Mouse (Mus musculus): ENCODE data around the gene Tfdp2.
"Not testable (repeated sequence)": the region's sequence is repeated elsewhere in the genome, so short reads cannot be mapped to it uniquely, and the experiment has no call there.

Gene Tfdp2

DNA sequence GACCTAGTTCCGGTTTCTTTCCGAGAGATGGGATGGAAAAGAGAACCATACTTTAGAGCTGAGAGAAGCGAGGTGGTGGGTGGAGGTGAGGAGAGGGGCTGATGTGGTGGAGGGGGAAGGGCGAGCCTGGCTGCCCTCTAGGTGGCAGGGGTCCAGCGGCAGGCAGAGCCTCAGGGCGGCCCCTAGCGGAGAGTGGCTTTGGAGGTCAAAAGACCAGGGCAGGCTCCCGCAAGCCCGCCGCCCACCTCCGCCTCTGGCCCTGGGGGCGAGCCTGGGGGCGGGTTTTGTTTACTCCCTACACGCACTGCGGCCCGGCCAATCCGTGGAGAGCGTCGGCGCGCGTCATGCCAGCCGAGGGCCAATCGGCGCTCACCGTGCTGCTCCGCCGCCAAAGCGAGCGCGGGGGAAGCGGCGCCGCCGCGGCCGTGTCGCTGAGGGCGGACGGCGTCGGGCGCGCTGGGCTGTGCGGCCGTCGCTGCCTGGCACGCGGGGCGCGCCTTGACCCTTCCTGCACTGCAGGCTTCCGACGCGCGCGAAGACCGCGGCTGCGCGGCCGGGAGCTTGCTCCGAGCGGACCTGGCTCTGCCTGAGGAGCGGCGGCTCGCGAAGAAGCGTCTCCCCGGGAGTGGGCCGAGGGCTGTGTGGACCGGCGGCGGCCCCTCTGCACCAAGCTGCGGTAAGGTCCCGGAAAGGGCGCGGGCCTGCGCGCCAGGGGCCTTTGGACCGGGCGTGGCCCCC, at the start of gene Tfdp2:
Gene Tfdp2 (plus strand): TSS at position 391 of the 738 bp plus-strand sequence.
- peak; percentile 76 for DNase-seq (ENCODE audit: low spot score)

DNA sequence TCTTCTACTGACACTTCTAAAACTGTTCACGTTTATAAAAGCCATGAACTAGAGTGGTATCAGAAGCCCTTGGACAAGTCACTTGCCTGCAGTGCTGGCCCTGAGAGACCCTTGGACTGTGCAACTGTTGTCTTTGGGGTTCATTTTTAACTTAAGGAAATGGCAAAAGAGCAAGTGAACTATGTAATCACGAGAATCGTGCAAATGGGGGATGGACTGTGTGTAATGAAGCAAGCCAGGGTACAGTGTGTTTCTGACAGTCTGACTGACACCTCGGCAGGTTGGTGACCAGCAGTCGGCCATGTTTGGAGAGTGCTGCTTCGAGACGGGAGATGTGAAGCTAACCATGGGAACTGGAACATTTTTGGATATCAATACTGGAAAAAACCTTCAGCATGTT, 43.3 kb upstream of the Tfdp2 start:
- no peak for DNase-seq (ENCODE audit: low spot score)

DNA sequence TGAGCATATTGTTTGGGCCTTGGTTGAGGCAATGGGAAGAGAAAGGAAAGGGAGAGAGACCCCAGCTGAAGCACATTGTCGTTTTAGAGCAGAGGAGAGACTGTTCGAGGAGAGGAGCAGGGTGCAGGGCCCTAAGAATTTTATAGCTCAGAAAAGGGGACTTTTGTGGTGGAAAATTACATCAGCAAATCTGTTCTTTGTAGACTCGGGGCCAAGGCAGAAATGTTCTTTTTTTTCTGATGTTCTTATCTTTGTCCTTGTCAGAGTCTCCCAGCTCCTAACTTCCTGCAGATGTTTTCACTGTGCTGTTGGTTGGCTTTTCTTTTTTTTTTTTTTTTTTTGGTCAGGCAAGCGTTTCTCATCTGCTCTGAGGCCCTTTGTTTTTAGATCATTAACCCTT, 37.6 kb upstream of the Tfdp2 start:
- DNase-seq (ENCODE audit: low spot score) = no peak

DNA sequence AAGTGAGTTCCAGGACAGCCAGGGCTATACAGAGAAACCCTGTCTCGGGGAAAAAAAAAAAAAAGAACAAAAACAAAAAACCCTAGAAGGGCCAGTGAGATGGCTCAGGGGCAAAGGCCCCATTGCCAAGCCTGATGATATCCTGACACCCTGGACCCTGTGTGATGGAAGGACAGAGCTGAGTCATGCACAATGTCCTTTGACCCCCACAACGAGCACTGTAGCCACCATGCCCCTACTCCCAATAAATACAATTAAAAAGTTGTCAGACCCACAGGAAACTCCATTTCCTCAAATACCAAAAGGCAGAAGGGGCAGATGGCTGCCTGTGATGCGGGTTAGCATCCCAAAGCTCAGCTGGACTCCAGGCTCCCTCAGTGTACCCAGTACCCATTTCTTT, 37.0 kb upstream of the Tfdp2 start:
- DNase-seq (ENCODE audit: low spot score) = no peak

DNA sequence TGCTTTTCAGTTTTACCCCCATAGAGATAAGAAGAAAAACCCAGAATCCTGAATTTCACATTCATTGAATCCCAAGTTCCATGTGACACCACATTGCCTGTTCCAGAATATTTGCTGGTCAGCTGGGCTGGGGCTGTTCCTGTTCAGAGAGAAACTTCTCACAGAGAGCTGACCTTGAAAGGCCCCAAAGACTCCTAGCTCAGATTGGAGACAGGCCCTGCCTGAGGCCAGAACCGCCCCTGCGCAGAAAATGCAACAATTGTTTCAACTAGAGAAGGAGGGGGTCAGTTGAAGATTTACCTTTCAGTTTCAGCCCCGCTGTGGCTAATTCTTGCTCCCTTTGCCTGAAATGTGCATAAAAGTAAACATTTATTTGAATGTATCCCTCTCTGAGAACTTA, 35.3 kb upstream of the Tfdp2 start:
- DNase-seq (ENCODE audit: low spot score) = no peak

DNA sequence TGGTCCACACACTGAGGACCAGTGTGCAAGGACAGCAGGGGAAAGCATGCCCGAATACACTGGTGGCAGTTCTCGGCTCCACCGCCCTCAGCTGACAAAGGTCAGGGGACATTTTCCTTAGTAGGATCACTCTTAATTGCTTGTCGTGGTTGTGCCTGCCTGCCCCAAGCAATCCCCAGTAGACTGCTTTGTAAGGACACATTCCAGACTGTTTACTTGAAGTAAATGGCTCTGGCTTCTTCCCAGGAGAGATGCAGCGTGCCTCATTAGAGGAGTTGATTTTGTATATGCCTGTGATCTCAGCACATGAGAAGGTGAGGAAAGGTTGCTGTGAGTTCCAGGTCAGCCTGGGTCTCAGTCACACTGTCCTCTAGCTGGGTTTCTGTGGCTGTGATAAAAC, 33.7 kb upstream of the Tfdp2 start:
- no peak for DNase-seq (ENCODE audit: low spot score)

DNA sequence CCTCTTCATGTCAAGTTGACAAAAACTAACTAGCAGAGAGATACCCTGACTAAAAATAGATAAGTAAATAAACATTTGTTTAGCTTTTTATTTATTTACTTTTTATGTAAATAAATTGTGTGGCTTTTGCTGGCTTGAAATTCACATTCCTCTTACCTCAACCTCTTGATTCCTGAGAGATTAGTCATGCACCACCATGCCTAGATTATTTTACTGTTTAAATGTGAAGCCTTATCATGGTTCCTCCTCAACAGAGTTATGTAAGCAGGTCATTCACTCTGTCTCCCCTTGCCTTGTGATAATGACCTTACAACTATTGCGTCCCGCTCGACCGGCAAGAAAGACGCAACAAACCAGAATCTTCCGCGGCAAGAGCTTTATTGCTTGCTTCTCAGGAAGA, 32.6 kb upstream of the Tfdp2 start:
- no peak for DNase-seq (ENCODE audit: low spot score)

DNA sequence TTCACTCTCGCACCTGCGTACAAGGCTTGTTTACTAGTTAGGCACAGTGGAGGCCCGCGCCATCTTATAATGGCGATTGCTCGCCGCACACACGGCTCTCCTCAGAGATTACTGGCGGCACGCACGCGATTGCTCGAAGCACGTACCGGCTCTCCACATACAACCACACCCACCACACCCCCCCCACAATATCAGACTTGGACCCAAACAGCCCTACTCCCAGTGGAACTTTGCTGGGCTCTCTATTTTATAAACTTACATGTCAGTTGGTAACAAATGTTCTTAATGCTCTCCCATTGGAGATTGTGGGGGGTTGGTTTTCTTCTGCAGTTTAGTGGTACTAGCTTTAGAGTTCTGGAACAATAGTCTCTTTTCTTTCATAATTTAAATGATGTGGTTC, 32.1 kb upstream of the Tfdp2 start:
- DNase-seq (ENCODE audit: low spot score) = not testable (repeated sequence)

DNA sequence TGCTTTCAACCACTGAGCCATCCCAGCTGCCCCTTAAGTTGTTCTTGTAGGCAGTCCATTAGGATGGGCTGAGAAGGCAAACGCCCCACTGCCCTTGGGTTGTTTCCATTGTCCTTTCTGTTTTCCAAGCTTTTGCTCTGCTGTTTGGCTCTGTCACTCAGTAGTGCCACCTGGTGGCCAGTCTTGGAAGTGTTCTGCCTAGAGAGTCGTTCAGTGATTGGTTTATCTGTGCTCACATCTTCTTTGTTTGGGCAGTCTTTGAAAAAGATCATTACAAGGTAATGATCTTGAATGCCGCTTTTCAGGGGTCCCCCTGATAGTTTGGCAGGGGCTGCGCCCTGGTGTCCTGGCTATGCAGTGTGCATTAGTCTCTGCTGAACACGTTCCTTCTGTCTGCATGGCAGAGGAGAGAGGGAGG, 28.9 kb upstream of the Tfdp2 start:
- peak; percentile 55 for DNase-seq (ENCODE audit: low spot score)

DNA sequence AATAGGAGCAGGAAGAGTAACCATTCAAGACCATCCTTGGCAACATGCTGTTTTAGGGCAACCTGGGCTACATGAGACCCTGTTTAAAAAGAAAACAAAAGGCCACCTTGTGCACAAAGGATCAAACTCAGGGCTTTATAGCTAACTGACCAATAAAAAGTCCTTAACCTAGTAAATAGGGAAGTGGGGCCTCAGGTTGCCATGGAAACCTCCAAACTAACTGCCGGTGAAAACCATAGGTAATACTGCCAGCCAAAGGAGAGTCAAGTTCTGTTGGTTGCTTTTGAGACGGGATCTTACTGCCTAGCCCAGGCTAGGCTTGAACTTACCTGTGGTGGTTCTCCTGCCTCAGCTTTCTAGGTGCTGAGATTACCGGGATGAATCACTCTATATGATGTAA, 25.5 kb upstream of the Tfdp2 start:
- no peak for DNase-seq (ENCODE audit: low spot score)

DNA sequence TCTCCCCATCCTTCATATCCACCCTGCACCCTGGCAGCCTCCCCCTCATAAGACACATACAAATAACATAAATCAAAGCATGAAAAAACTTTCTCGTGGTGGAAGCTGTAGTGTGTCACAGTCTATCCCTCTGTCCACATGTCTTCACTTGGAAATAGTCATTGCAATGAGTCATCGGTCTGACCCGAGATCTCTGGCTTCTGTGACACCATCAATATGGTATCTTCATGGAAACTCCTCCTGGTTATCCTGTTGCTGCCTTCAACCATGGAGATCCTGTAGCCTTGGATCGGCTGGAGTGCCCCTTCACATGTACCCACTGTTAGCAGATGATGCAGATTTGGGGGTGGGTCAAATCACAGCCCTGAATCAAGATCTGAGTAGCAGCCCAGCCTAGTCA, 11.2 kb upstream of the Tfdp2 start:
- DNase-seq (ENCODE audit: low spot score) = no peak

DNA sequence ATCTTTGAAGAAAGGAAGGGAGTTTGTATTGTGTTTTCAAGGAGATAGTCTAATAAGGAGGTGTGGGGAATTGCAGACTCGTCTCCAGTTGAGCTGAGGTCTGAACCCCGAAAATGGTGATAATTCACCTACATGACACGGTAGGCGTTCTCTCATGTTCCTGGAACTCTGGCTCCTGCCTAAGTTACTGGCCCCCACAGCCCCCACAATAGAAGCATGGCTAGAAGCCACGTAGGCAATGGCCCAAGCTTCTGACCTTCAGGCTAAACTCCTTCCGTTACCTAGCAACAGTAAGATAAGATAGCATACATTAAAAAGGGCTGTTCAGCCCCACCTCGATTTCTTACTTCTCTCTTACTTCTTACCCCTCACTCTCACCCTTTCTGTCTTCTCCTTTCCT, 9.4 kb upstream of the Tfdp2 start:
- DNase-seq (ENCODE audit: low spot score) = no peak

DNA sequence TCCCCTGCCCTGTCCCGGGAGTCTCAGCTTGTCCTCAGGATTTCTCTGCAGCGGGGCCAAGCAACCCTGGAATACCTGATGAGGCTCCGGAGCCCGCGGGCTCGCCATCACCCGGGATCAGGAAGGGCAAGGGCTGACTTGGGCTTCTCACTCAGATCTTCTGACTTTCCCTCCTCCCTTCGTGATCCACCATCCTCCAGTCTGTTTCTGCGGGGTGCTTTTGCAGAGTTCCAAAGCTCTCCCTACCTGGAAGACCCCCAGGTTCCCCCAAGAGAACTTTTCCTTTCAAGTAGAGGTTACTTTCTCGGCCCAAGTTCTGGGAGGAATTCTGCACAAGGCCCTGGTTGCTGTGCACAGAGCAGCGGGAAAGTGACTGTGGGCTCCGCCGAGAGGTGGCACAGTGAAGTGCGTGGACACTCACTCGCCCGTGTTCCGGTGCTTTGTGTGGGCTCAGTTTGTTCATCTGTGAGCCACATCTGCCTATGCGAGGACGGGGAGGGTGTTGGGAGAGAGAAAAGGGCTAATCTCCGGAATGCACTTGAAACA, 634 bp downstream of the Tfdp2 start:
- peak; percentile 23 for DNase-seq (ENCODE audit: low spot score)

DNA sequence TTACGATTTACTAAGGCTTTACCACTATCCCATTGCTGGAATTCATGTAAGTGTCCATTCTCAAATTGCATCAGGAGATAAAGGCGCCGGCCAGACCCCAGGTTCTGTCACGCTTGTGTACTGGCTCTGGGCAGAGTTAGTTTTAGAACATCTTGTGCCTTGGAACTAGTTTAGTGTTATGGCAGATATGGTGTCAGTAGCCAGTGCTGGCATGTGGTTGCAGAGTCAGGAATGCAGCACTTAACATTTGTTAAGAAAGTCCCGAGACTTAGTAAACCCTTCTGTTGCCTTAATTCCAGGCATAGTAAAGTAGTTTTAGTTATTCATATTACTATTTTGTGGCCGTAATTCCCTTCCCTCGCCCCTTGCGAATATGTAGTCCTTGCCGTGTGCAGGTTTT, 1.7 kb downstream of the Tfdp2 start:
- no peak for DNase-seq (ENCODE audit: low spot score)

DNA sequence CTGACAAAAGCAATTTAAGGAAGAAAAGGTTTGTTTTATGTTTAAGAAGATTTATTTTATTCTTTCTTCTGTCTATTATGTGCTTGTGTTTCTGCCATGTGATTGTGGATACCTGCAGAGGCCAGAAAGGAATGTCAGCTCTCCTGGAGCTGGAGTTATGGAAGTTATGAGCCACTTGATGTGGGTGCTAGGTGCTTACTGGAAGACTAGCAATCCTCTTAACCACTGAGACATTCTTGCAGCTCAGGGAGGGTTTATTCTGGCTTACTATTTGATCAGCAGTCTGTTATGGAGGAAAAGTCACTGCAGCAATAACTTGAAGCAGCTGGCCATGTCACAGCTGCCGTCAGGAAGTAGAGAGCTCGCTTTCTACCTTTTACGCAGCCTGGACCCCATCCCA, 7.6 kb downstream of the Tfdp2 start:
- DNase-seq (ENCODE audit: low spot score) = no peak

DNA sequence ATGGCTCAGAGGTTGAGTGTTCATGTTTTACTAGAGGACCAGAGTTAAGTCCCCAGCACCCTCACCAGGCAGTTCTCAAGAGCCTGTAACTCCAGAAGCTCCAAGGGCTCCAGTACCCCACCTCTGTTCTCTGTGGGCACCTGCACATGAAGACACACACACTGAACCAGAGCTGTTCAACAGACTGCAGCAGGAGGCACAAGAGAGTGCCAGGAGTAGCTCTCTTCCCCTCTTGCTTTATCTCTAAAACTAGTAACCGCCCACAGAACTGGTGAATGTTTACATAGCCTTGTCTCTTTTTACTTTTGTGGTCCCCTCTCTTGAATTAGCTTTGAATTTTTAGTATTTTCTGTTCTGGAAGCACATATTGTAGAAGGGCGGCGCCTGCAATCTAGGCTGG, 11.4 kb downstream of the Tfdp2 start:
- no peak for DNase-seq (ENCODE audit: low spot score)

DNA sequence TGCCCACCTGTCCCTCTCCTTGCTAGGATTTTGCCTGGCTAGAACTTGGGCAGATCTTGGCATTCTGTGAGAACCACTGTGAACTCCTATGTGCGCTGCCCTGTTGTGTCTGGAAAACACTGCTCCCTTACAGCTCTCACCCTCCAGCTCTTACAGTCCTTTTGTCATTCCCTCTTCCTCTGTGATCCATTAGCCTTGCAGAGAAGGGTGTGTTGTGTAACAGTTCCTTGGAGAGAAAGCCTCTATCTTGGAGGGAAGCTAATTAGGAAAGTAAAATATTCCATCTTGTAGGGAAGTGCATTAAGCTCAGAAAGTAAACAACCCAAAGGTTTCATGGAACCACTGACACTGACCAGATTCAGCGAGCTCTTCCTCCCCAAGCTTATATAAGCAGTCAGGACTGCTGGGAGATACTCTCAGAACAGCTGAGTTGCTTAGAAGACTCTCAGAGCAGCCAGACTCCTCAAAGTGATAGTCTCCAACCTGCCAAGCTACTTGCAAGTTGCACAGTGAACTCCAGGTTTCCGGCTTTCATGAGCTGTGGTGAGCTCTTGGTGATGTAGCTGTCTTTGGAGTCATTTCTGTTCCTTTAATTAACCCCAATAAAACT, 17.1 kb downstream of the Tfdp2 start:
- no peak for DNase-seq (ENCODE audit: low spot score)

DNA sequence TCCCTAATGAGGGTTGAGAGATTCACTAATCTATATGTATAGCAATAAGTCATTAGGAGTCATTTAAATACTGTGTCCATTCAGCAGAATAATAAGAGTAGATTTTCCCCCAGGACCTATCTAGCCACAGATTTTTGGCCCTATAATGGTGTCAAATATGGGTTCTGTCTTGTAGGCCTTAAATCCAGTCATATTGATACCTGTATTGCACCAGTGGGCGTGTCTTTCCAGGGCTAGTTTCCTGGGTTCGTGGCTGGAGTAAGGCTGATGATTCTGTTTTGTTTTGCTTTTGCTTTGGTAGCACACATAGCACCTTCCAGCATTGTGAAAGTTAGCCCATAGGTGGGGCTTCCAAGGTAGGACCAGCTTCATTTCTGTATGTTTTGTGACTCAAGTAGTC, 18.1 kb downstream of the Tfdp2 start:
- DNase-seq (ENCODE audit: low spot score) = no peak

DNA sequence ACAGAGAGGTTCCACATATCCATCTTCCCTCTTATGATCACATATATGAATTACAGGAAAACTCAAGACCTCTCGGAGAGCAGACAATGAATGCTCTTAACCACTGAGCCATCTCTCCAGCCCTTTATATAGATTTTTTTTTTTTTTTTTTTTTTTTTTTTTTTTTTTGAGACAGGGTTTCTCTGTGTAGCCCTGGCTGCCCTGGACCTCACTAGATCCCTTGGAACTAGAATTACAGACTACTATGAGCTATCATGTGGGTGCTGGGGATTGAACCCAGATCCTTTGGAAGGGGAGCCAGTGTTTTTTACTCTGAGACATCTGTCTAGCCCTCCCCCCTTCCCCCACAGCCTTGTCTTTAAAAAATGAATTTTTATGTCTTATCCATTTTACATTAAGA, 21.2 kb downstream of the Tfdp2 start:
- no peak for DNase-seq (ENCODE audit: low spot score)

DNA sequence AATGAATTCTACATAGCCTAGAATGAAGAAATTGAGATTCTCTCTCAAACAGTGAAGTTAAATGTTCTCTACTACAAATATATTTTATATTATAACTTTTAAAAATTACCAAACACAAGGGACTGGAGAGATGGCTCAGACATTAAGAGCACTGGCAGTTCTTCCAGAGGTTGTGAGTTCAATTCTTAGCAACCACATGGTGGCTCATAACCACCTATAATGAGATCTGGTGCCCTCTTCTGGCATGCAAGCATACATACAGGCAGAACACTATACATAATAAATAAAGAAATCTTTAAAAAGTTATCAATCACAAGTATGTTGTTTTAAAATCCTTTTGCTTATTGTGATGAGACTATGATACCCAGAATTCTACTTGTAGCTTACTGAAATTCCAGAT, 21.7 kb downstream of the Tfdp2 start:
- no peak for DNase-seq (ENCODE audit: low spot score)

DNA sequence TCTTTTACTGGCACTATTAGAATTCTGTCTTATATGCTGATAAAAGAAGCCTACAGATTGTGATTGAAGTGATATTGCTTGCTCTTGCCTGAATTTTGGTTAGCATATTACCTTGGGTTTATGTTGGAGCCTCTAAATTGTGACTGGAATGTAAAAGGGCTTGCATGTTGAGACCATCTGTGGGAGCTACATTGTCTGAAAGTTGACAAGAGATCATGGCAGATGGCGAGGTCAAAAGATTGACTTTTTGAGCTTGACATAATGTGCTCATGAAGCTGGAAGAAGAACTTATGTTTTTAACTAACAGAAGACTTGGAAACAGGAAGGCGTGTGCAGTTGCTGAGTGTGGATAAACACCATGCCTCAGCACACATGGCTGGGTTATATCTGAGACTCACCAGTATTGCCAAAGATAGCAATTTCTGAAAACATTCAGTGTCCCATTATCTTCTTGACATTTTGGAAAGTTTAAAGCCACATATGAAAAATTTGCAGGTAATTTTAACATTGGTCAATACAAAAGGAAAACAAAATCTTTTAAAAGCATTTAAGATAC, 23.1 kb downstream of the Tfdp2 start:
- DNase-seq (ENCODE audit: low spot score) = no peak

DNA sequence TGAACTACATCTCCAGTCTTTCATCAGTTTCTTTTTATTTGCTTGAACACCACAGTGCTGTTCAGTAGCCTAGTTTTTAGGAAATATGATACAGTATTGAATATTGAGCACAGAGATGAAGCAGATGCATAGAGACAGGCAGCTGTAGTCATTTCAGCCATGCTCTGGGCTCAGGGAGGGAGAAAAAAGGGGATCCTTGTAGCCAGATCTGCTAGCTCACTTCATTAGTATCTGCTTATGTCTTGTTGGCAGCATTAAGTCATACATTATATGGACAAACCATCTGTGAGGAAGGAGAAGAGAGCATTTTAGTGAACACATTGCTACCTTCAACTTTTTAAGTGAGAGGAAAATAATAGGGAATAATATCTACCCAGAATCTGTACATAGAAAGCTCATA, 24.3 kb downstream of the Tfdp2 start:
- DNase-seq (ENCODE audit: low spot score) = no peak

DNA sequence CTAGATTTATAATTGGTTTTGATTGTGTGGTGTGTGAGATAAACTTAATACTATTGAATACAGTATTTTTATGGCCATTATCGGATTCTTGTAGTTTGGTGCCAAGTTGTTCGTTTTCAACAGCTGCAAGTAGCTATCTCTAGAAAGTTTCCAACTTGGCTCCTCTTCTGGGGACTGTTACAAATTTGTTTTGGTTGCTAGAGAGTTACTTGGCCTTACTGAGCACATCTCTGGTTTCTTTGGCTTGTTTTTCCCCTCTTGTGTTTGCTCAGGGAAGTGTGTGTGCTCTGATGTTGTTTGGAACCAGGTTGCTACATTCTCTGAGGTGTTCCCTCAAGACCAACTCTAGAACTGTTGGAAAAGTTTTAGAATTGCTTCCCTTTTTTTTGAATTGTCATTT, 27.2 kb downstream of the Tfdp2 start:
- no peak for DNase-seq (ENCODE audit: low spot score)

DNA sequence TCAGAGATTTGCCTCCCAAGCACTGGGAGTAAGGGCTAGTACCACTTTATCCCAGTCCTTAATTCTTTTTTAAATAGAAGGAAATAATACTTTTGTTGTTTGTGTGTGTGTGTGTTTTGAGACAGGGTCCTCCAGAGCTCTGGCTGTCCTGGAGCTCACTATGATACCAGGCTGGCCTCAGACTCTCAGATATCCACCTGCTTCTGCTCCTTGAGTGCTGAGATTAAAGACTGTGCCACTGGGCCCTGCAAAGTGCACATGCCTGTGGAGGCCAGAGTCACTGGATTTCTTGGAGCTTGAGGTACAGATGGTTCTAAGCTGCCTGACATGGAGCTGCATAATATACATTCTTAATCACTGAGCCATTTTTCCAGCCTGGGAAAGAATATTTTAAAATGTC, 32.2 kb downstream of the Tfdp2 start:
- no peak for DNase-seq (ENCODE audit: low spot score)
